Mouse (Mus musculus) right cerebral cortex, postnatal 4 days (tissue): ENCODE measurements at regions not wholly inside any gene's neighbourhood (a gene's known extent, or its start where the extent isn't known, plus 50 kb on each side); places are given as distances from the start of the nearest gene placed in this dataset.
"Not testable (repeated sequence)": the region's sequence is repeated elsewhere in the genome, so short reads cannot be mapped to it uniquely, and the experiment has no call there.

Experiments used
- DNase-seq: peaks from one replicate; pipeline ENCODE4 v3.0.0-alpha.2; 2022

GRCm38 (mm10) chr12:45287759-45288158, 213.2 kb upstream of the Stxbp6 start:
- no peak for DNase-seq

GRCm38 (mm10) chr12:45256309-45256708, 181.8 kb upstream of the Stxbp6 start:
- DNase-seq = no peak

GRCm38 (mm10) chr12:45211131-45211530, 136.6 kb upstream of the Stxbp6 start:
- DNase-seq = no peak

GRCm38 (mm10) chr12:45195304-45195920, 120.9 kb upstream of the Stxbp6 start:
- no peak for DNase-seq

GRCm38 (mm10) chr12:45187149-45187548, 112.6 kb upstream of the Stxbp6 start:
- no peak for DNase-seq

- no peak for DNase-seq
Measured at GRCm38 (mm10) chr12:45184510-45184909, 110.0 kb upstream of the Stxbp6 start.

- DNase-seq = no peak
Measured at GRCm38 (mm10) chr12:45177454-45177853, 102.9 kb upstream of the Stxbp6 start.

- DNase-seq = not testable (repeated sequence)
Measured at GRCm38 (mm10) chr12:45175259-45175658, 100.8 kb upstream of the Stxbp6 start.

- DNase-seq = peak; percentile 86
Measured at GRCm38 (mm10) chr12:45171927-45172642, 97.6 kb upstream of the Stxbp6 start.

- DNase-seq = no peak
Measured at GRCm38 (mm10) chr12:45162011-45162410, 87.5 kb upstream of the Stxbp6 start.

GRCm38 (mm10) chr12:45161581-45161980, 87.1 kb upstream of the Stxbp6 start:
- DNase-seq = not testable (repeated sequence)

GRCm38 (mm10) chr12:45158986-45159385, 84.5 kb upstream of the Stxbp6 start:
- no peak for DNase-seq

GRCm38 (mm10) chr12:45137438-45138018, 63.0 kb upstream of the Stxbp6 start:
- no peak for DNase-seq

GRCm38 (mm10) chr12:45133415-45133814, 58.9 kb upstream of the Stxbp6 start:
- no peak for DNase-seq

- no peak for DNase-seq
Measured at GRCm38 (mm10) chr12:45131139-45131538, 56.6 kb upstream of the Stxbp6 start.

- no peak for DNase-seq
Measured at GRCm38 (mm10) chr12:45125866-45126265, 51.4 kb upstream of the Stxbp6 start.
